Mouse (Mus musculus) MEL (cell line): ENCODE measurements around the gene Map4k1. TPM values are rescaled to one million over a fixed set of nuclear protein-coding genes. Genes with fewer than 3 reads are reported as not detected.
A peak's percentile ranks its signal among the peaks of the same experiment; 100 is the strongest.

Source experiments
- DNase-seq: peaks from one replicate; pipeline ENCODE4 v3.0.0; 2011; ENCODE audit warnings: low read depth, low spot score
- H3K27ac ChIP-seq: 2 replicates; pipeline ENCODE4 v1.5.1; 2012; ENCODE audit warnings: low read depth, mild to moderate bottlenecking, control low read depth, low read length, moderate library complexity; ENCODE audit not compliant: control insufficient read depth
- H3K27me3 ChIP-seq, 2 experiments: fragments of 150-350 bp in 1 of 2; sonication (generic) in 1 of 2; 2 replicates each; pipeline ENCODE4 v1.6.1; 2012; ENCODE audit warnings: low read length in 2 of 2, mild to moderate bottlenecking in 2 of 2, improper control_type of control experiment in 1 of 2, moderate library complexity in 1 of 2; ENCODE audit not compliant: insufficient read depth in 2 of 2, control insufficient read depth in 1 of 2
- H3K36me3 ChIP-seq, 2 experiments: 2 replicates each; pipeline ENCODE4 v1.6.1; 2012 to 2014; ENCODE audit warnings: low read length in 2 of 2, improper control_type of control experiment in 1 of 2, inconsistent platforms in 1 of 2, mild to moderate bottlenecking in 1 of 2; ENCODE audit not compliant: insufficient read depth in 2 of 2, control insufficient read depth in 1 of 2
- H3K4me1 ChIP-seq, 2 experiments: fragments of 150-350 bp in 1 of 2; sonication (generic) in 1 of 2; 2 replicates each; pipeline ENCODE4 v1.6.1; 2012; ENCODE audit warnings: low read length in 2 of 2, improper control_type of control experiment in 1 of 2, mild to moderate bottlenecking in 1 of 2; ENCODE audit not compliant: insufficient read depth in 2 of 2, control insufficient read depth in 1 of 2
- H3K4me3 ChIP-seq, 2 experiments: fragments of 150-350 bp in 1 of 2; sonication (generic) in 1 of 2; 2 replicates each; pipeline ENCODE4 v1.5.1; 2012; ENCODE audit warnings: low read depth in 2 of 2, low read length in 2 of 2, mild to moderate bottlenecking in 2 of 2, moderate library complexity in 2 of 2, control low read depth in 1 of 2, improper control_type of control experiment in 1 of 2; ENCODE audit not compliant: control insufficient read depth in 1 of 2, insufficient read depth in 1 of 2
- H3K79me2 ChIP-seq: 2 replicates; pipeline ENCODE4 v1.6.1; 2012; ENCODE audit warnings: mild to moderate bottlenecking, low read length, moderate library complexity; ENCODE audit not compliant: control insufficient read depth, poor library complexity, insufficient read depth
- H3K9ac ChIP-seq: 2 replicates; pipeline ENCODE4 v1.6.1; 2012; ENCODE audit warnings: low read depth, mild to moderate bottlenecking, control low read depth, low read length, moderate library complexity; ENCODE audit not compliant: control insufficient read depth, poor library complexity, severe bottlenecking
- H3K9me3 ChIP-seq: fragments of 150-350 bp; sonication (generic); replicated peaks from 2 replicates; pipeline ENCODE4 v1.6.1; 2012; ENCODE audit warnings: mild to moderate bottlenecking, low read length, improper control_type of control experiment, moderate library complexity; ENCODE audit not compliant: insufficient read depth
- CHD2 ChIP-seq: IDR thresholded peaks from 2 replicates; pipeline ENCODE4 v1.6.1; 2011; ENCODE audit warnings: low read length, improper control_type of control experiment
- E2F4 ChIP-seq: IDR thresholded peaks from 2 replicates; pipeline ENCODE4 v1.6.1; 2011; ENCODE audit warnings: low read depth, low read length, improper control_type of control experiment, borderline replicate concordance
- EP300 ChIP-seq, 2 experiments: IDR thresholded peaks; 2 replicates each; pipeline ENCODE4 v1.6.1; 2011; ENCODE audit warnings: improper control_type of control experiment in 2 of 2, low read length in 2 of 2, low read depth in 1 of 2, mild to moderate bottlenecking in 1 of 2
- KAT2A ChIP-seq: conservative IDR thresholded peaks from 2 replicates; pipeline ENCODE4 v1.6.1; 2012; ENCODE audit warnings: low read depth, low read length, improper control_type of control experiment, inconsistent platforms
- MAFK ChIP-seq: IDR thresholded peaks from 2 replicates; pipeline ENCODE4 v1.6.1; 2011; ENCODE audit warnings: low read depth, mild to moderate bottlenecking, low read length, improper control_type of control experiment, borderline replicate concordance
- MAZ ChIP-seq: IDR thresholded peaks from 2 replicates; pipeline ENCODE4 v1.6.1; 2012; ENCODE audit warnings: low read depth, mild to moderate bottlenecking, inconsistent platforms, low read length, improper control_type of control experiment
- MEF2A ChIP-seq: IDR thresholded peaks from 2 replicates; pipeline ENCODE4 v1.6.1; 2014; ENCODE audit warnings: low read depth, mild to moderate bottlenecking, inconsistent platforms, low read length, improper control_type of control experiment; ENCODE audit not compliant: poor library complexity, insufficient replicate concordance, severe bottlenecking; ENCODE audit errors: extremely low read depth
- MXI1 ChIP-seq: IDR thresholded peaks from 2 replicates; pipeline ENCODE4 v1.6.1; 2011; ENCODE audit warnings: mild to moderate bottlenecking, low read depth, low read length, improper control_type of control experiment
- MYC ChIP-seq: IDR thresholded peaks from 2 replicates; pipeline ENCODE4 v1.6.1; 2011; ENCODE audit warnings: low read depth, mild to moderate bottlenecking, low read length, improper control_type of control experiment, moderate library complexity
- POLR2AphosphoS5 ChIP-seq: IDR thresholded peaks from 2 replicates; pipeline ENCODE4 v1.6.1; 2012; ENCODE audit warnings: low read depth, borderline replicate concordance, mild to moderate bottlenecking, inconsistent platforms, low read length, moderate library complexity, mixed read lengths
- SIN3A ChIP-seq: IDR thresholded peaks from 2 replicates; pipeline ENCODE4 v1.6.1; 2012; ENCODE audit warnings: low read length, improper control_type of control experiment, inconsistent platforms
- SMC3 ChIP-seq: IDR thresholded peaks from 2 replicates; pipeline ENCODE4 v1.6.1; 2011; ENCODE audit warnings: low read depth, low read length, improper control_type of control experiment
- TAL1 ChIP-seq: IDR thresholded peaks from 2 replicates; pipeline ENCODE4 v1.6.1; 2012; ENCODE audit warnings: mild to moderate bottlenecking, inconsistent platforms, low read length, moderate library complexity, mixed read lengths
- UBTF ChIP-seq: IDR thresholded peaks from 2 replicates; pipeline ENCODE4 v1.6.1; 2012; ENCODE audit warnings: low read depth, mild to moderate bottlenecking, inconsistent platforms, low read length, improper control_type of control experiment, moderate library complexity, borderline replicate concordance; ENCODE audit not compliant: insufficient read depth
- USF2 ChIP-seq, 2 experiments: IDR thresholded peaks; 2 replicates each; pipeline ENCODE4 v1.6.1; 2011 to 2012; ENCODE audit warnings: improper control_type of control experiment in 2 of 2, low read length in 2 of 2, borderline replicate concordance in 1 of 2, inconsistent platforms in 1 of 2, low read depth in 1 of 2, mild to moderate bottlenecking in 1 of 2; ENCODE audit not compliant: insufficient read depth in 1 of 2
- ZC3H11A ChIP-seq: IDR thresholded peaks from 2 replicates; pipeline ENCODE4 v1.6.1; 2012; ENCODE audit warnings: low read depth, mild to moderate bottlenecking, inconsistent platforms, low read length, improper control_type of control experiment
- ZNF384 ChIP-seq: IDR thresholded peaks from 2 replicates; pipeline ENCODE4 v1.6.1; 2012; ENCODE audit warnings: low read depth, mild to moderate bottlenecking, inconsistent platforms, low read length, improper control_type of control experiment
- polyA plus RNA-seq, 2 experiments: library from polyadenylated mRNA; stranded (reverse) in 1 of 2; unstranded in 1 of 2; fragments of >175 nt in 1 of 2; fragments of >200 nt in 1 of 2; gene quantifications; 2 replicates each; pipeline versions ENCODE4 v1.2.1 to v1.2.4; 2012; ENCODE audit warnings: low replicate concordance in 2 of 2, low read depth in 1 of 2; ENCODE audit not compliant: insufficient read length in 2 of 2, insufficient read depth in 1 of 2, missing spikeins in 1 of 2
- total RNA-seq: library from RNA; depleted of rRNA; stranded (reverse); fragments of 300-350 nt; gene quantifications from 2 replicates; pipeline ENCODE4 v1.2.3, GENCODE M21; 2012

The Map4k1 gene
- total and polyA plus RNA-seq, 3 experiments = 17.3 to 50.8 TPM; not detected in 1

DNA sequence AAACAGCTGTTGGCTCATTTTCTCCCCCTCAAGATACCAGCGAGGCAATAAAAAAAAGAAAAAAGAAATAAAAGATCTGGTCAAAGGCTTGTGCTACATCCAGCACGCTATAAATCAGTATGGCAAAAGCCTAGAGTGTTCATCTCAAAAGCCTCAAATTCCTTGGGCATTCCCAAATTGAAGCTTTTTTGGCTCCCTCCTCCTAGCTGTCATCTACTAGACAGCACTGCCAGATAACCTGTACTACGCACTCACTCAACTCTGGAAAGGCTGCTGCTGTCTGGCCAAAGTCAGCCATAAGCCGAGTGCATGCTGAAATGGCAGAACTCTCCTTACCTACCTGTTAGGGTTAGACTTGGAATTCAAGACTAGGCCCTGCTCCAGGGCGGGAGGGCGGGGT is 24.6 kb upstream of the Map4k1 start:
- H3K79me2 ChIP-seq = peaks cover 73% of the 10 kb centered on the region
- no peak overlapping the region for H3K4me3 ChIP-seq
- no peak overlapping the region for H3K27ac ChIP-seq
- no peak for DNase-seq
- no peak overlapping the region for H3K9ac ChIP-seq
- H3K4me1 ChIP-seq = peaks cover 38 to 57% of the 10 kb centered on the region in 2 experiments
- TF ChIP-seq MXI1 = no peak
- TF ChIP-seq MAZ = no peak
- TF ChIP-seq MEF2A = no peak
- no peak for TF ChIP-seq MYC
- TF ChIP-seq TAL1 = no peak
- no peak for TF ChIP-seq KAT2A
- TF ChIP-seq ZC3H11A = no peak
- TF ChIP-seq E2F4 = no peak
- TF ChIP-seq UBTF = no peak
- no peak for TF ChIP-seq MAFK
- TF ChIP-seq SMC3 = no peak
- no peak for TF ChIP-seq EP300 (IDR thresholded peaks at IDR 0.05; ENCODE audit: low read depth in 1 of 2, low read length in 2 of 2)
- TF ChIP-seq POLR2AphosphoS5 = no peak
- no peak for TF ChIP-seq USF2 (IDR thresholded peaks at IDR 0.05; ENCODE audit: borderline replicate concordance in 1 of 2, insufficient read depth in 1 of 2, low read depth in 1 of 2, low read length in 2 of 2)
- TF ChIP-seq CHD2 = no peak
- peaks cover 3 to 75% of the 10 kb centered on the region in 2 experiments; a peak in 3 of 4 replicates for H3K36me3 ChIP-seq
- no peaks in the 10 kb centered on the region for H3K27me3 ChIP-seq
- no peaks in the 10 kb centered on the region for H3K9me3 ChIP-seq

DNA sequence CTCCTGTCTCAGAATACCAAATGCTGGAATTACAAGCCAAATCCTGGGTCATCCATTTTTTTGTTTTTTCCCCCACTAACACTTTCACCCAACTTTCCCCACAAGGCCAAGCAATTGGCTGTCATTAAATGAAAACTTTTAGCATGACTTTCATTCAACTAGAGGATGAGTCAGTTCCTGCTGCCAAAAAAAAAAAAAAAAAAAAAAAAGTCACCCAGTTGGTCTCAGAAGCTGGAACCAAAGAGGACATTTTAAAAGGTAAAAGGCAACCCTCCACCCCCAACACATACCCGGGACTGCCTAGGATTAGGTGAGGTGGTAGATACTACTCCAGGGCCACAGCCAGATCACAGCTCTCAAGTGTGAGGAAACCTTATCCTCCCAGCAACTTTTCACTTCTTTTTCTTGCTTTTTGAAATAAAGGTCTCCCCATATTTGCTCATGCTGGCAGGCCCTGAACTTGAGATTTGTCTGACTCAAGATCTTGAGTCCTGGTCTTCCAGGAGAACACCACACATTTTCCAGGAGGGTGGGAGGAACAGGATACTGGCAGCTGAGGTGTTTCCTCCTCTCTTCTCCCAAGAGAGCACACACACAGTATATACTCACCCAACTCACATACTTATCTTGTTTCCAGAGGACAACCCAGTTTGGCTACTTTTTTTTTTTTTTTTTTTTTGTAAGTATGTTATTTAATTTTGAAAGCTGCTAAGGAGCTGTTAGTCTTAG is 23.7 kb upstream of the Map4k1 start:
- Histone ChIP-seq H3K27ac (peak overlapping the region; percentile 52; the same call in 1 of the 2 replicates), H3K4me3 (no peak overlapping the region), H3K36me3 (peaks cover 3 to 71% of the 10 kb centered on the region in 2 experiments; a peak in 3 of 4 replicates), H3K4me1 (peaks cover 37 to 54% of the 10 kb centered on the region in 2 experiments), H3K9me3 (no peaks in the 10 kb centered on the region), H3K9ac (peak overlapping the region; percentile 30; the same call in 1 of the 2 replicates), H3K27me3 (no peaks in the 10 kb centered on the region), H3K79me2 (peaks cover 72% of the 10 kb centered on the region)
- TF ChIP-seq SIN3A (peak; percentile 14; the same call in 1 of the 2 replicates), MAZ (no peak), ZNF384 (peak; percentile 92)
- DNase-seq = peak; percentile 37
